Mouse (Mus musculus) left cerebral cortex, postnatal 14 days (tissue): ENCODE measurements around the gene Lzts2. TPM values are rescaled to one million over a fixed set of nuclear protein-coding genes. Genes with fewer than 3 reads are reported as not detected.
A peak's percentile ranks its signal among the peaks of the same experiment; 100 is the strongest.

ENCODE experiments used
- DNase-seq, 2 experiments: peaks; one replicate each; pipeline ENCODE4 v3.0.0; 2021 to 2022; ENCODE audit warnings: low spot score in 2 of 2, mixed read lengths in 1 of 2
- intact Hi-C: fragments of 180-260 bp; cut with DNase I; formaldehyde crosslinking; loops from one replicate; pipeline ENCODE4 v1.15.1; 2025
- total RNA-seq, 2 experiments: library from RNA; stranded (reverse); gene quantifications; 2 replicates each; pipeline ENCODE4 v1.2.3; 2021

Lzts2 gene
- total RNA-seq, 2 experiments from 2014 or later = 28.9 to 31.6 TPM

GRCm38 (mm10) chr19:44997786-44998185 is 16.4 kb upstream of the Lzts2 start:
- intact Hi-C loops = no loop called here
- no peak for DNase-seq

GRCm38 (mm10) chr19:44999647-45000046 is 14.6 kb upstream of the Lzts2 start:
- intact Hi-C loops = no loop called here
- no peak for DNase-seq

- intact Hi-C loops = no loop called here
- DNase-seq = no peak
These were observed 11.9 kb upstream of the Lzts2 start for GRCm38 (mm10) chr19:45002301-45002700.

- DNase-seq = no peak
- intact Hi-C loops = no loop called here
These were observed 10.3 kb upstream of the Lzts2 start for GRCm38 (mm10) chr19:45003740-45004516.

GRCm38 (mm10) chr19:45005444-45005843 is 8.8 kb upstream of the Lzts2 start, which contains the start of gene Twnk:
TSS of gene Twnk (plus strand) at chr19:45005663.
- DNase-seq = no peak
- intact Hi-C loops = no loop called here

- intact Hi-C loops = no loop called here
- peak; percentile 97 for DNase-seq
These were observed 8.1 kb upstream of the Lzts2 start, which contains the start of gene Mrpl43 for GRCm38 (mm10) chr19:45005957-45006712. TSS of gene Mrpl43 (minus strand) at chr19:45006442.

GRCm38 (mm10) chr19:45007021-45007420 is 7.2 kb upstream of the Lzts2 start:
- DNase-seq = no peak
- intact Hi-C loops = no loop called here

- intact Hi-C loops = no loop called here
- no peak for DNase-seq
These were observed 6.6 kb upstream of the Lzts2 start for GRCm38 (mm10) chr19:45007425-45008191.

- no peak for DNase-seq
- intact Hi-C loops = loop anchor here (5.0 kb wide), 1 partner anchor 198 kb away; no protein-coding TSS in a partner anchor
These were observed 3.6 kb upstream of the Lzts2 start for GRCm38 (mm10) chr19:45010646-45011045.

- DNase-seq = no peak
- intact Hi-C loops = loop anchor here (2.0 to 5.0 kb wide), 2 partner anchors 19 to 200 kb away; no protein-coding TSS in a partner anchor
These were observed 2.0 kb upstream of the Lzts2 start for GRCm38 (mm10) chr19:45012219-45012618.

- no peak for DNase-seq
These were observed 1.6 kb upstream of the Lzts2 start for GRCm38 (mm10) chr19:45012636-45013035.

GRCm38 (mm10) chr19:45013581-45014225 is 511 bp upstream of the Lzts2 start:
- no peak for DNase-seq
- intact Hi-C loops = loop anchor here (2.0 to 5.0 kb wide), 2 partner anchors 17 to 201 kb away; no protein-coding TSS in a partner anchor

More at GRCm38 (mm10) chr19:45012636-45013035, 1.6 kb upstream of the Lzts2 start:
- intact Hi-C loops = loop anchor here (2.0 to 5.0 kb wide), 2 partner anchors 18 to 200 kb away; no protein-coding TSS in a partner anchor

GRCm38 (mm10) chr19:45014981-45015402 is 778 bp downstream of the Lzts2 start:
- intact Hi-C loops = loop anchor here (5.0 kb wide), 1 partner anchor 203 kb away; no protein-coding TSS in a partner anchor
- no peak for DNase-seq

- DNase-seq = no peak
These were observed 1.5 kb downstream of the Lzts2 start for GRCm38 (mm10) chr19:45015518-45016281.

GRCm38 (mm10) chr19:45016341-45017215 is 2.4 kb downstream of the Lzts2 start:
- intact Hi-C loops = loop anchor here (1.0 kb wide), 1 partner anchor 31 kb away; the partner anchor contains the start of gene Sfxn3
- peak; percentile 63 to 85 for DNase-seq

More at GRCm38 (mm10) chr19:45015518-45016281, 1.5 kb downstream of the Lzts2 start:
- intact Hi-C loops = no loop called here

GRCm38 (mm10) chr19:45017216-45017771 is 3.1 kb downstream of the Lzts2 start:
- intact Hi-C loops = loop anchor here (1.0 kb wide), 1 partner anchor 30 kb away; the partner anchor contains the start of gene Sfxn3
- DNase-seq = peak; percentile 73 to 82

- DNase-seq = peak; percentile 75 to 90
- intact Hi-C loops = loop anchor here (1.0 kb wide), 1 partner anchor 29 kb away; the partner anchor contains the start of gene Sfxn3
These were observed 3.7 kb downstream of the Lzts2 start for GRCm38 (mm10) chr19:45017909-45018308.
